Mouse (Mus musculus) gastrocnemius, adult 8-10 months (tissue): ENCODE measurements around the gene Magi2. TPM values are rescaled to one million over a fixed set of nuclear protein-coding genes. Genes with fewer than 3 reads are reported as not detected.
"Not testable (repeated sequence)": the region's sequence is repeated elsewhere in the genome, so short reads cannot be mapped to it uniquely, and the experiment has no call there.

Source experiments
- DNase-seq, 2 experiments: peaks; one replicate each; pipeline ENCODE4 v3.0.0; 2022; ENCODE audit warnings: low spot score in 2 of 2
- total RNA-seq, 4 experiments: library from RNA; stranded (reverse); gene quantifications; 2 replicates each; pipeline ENCODE4 v1.2.4; 2022

The Magi2 gene
- total RNA-seq, 4 experiments from 2014 or later = 0.70 to 1.4 (median 0.88) TPM

DNA sequence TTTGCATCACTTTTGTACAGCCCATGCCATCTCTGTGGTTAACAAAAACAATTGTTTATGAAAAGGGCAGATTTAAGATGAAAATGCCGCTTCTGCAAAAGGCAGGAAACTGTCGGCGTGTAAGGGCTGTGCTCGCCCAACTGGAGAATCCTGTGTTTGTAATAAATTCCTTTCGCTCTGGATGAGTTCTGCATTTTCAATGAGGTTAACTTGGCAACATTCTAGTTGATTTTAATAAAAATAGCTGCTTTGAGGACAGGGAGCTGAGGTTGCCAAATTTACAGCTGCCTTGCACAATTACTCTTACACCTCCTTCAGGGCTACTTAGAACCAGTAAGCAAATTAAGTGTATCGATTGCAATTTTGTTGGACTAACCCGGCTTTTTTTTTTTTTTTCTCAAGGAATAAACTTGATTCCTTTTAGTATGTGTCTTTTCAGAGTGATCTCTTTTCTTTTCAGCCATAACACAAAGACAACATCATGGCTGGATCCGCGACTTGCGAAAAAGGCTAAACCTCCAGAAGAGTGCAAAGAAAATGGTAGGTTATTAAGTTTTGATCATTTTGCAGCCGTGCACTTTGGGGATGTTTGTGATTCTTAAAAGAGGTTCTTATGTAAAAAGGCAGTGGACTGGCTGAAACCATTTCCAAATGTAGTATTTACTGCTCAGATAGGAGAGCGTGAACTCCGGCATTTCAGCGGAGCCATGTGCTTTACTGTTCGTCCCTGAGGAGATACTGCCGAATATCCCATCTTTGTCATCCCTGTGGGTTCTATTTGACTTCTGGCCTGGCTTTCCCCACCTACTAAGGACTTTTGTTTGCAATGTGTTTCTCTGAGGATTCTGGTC is 1001.3 kb downstream of the Magi2 start:
- DNase-seq = no peak

GRCm38 (mm10) chr5:20231908-20232307 is 1005.1 kb downstream of the Magi2 start:
- DNase-seq = no peak

- DNase-seq = no peak
Observed at GRCm38 (mm10) chr5:20241523-20241922, 1014.7 kb downstream of the Magi2 start.

DNA sequence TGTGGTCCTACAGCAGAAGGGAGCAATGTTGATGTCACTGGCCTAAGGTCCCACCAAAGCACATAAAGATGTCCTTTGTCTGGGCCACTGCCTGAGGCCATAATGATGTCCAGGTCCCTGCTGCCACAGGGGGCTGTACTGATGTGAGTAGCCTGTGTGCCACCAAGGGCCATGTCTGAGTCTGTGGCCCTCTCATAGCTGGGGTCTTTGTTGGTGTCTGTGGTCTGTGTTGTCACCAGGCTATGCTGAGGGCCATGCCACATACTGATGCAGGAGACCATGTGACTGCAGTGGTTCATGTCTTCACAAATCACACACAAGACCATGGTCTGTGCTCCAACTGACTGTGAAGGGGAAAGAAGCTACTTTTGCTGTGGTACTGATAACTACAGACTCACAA is 1015.7 kb downstream of the Magi2 start:
- no peak for DNase-seq

DNA sequence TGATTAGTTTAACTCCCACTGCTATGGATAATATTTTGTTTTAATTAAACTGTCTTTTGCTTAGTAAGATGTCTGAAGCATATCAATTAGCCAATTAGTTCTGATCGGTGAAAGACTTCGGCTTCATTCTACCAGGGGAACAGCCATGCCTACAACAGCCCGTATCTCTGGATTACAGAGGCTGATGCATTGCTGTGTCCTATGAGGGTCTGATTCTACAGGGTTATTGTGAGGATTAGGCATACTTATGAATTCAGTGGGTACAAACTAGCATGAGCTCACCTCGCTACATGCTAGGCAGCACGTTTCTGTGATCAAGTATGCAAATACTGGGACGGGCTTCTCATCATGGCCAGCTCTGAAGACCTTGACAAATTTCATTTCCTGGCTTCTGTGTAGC is 1022.5 kb downstream of the Magi2 start:
- DNase-seq = no peak

DNA sequence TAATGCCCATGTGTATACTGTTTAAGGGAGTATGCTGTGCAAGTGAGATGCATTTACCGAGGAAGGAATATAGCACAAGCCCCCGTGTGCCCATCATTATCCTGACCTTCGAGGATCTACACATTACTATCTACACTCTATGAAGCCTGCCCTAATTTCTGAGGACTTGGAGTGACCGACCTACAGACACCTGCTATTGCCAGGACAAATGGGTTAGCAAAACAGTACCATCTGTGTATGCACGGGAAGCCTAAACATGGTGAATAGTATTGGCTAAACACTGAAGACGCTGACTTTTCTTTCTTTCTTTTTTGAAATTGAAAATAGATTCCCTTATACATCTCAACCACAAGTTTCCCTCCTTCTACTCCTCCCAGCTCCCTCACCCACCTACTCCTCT is 1024.7 kb downstream of the Magi2 start:
- no peak for DNase-seq

DNA sequence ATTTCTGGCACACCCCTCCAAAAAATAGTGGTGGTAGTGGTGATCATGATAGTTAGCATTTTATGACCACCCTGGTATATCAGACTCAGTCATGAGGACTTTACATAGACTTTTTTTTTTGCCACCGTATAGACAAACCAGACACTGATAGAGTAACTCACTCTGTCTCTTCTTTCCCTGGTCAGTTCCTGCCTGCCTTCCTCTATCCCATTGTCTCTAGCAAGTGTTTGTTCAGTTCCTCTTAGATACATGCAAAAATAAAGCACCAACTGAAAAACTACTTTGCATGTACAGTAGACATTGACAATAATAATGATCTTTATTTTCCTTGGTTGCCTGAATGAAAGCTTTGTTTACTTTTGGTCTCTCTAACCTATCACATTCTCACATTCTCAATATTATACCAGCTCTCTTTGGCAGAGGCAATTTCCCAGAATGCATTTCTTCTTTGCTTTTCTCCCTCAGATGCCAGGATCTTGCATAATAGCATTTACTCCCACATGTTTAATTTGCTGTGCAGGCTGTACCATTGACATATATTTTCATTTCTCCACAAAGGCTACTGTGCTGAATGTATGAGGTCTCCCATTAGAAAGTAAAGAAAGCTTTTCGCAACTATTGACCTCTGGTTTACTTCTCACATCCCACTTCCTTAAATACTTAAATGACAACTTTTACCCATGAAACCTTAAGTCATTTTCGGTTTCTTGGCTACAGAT is 1029.5 kb downstream of the Magi2 start:
- DNase-seq = no peak

GRCm38 (mm10) chr5:20256933-20257332 is 1030.1 kb downstream of the Magi2 start:
- no peak for DNase-seq

GRCm38 (mm10) chr5:20257419-20257818 is 1030.6 kb downstream of the Magi2 start:
- no peak for DNase-seq

DNA sequence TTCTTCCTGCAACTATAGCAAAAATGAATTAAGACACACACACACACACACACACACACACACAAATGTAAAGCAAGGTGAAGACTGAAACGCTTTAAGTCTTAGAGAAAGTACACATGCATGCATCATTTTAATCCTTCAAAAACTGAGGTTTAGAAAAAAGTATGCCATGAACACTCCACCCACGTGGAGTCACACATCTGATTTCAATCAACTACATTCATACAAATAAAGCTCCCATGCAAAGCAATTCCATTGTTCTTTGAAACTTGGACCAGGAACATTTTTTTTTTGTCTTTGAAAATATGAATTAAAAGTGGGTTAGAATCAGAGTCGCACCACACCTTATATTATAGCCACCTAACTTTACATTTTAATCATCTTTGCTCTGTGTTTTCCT is 1032.9 kb downstream of the Magi2 start:
- DNase-seq = no peak

- not testable (repeated sequence) for DNase-seq
Observed at GRCm38 (mm10) chr5:20272680-20273079, 1045.8 kb downstream of the Magi2 start.

- no peak for DNase-seq
Observed at GRCm38 (mm10) chr5:20275632-20276031, 1048.8 kb downstream of the Magi2 start.

DNA sequence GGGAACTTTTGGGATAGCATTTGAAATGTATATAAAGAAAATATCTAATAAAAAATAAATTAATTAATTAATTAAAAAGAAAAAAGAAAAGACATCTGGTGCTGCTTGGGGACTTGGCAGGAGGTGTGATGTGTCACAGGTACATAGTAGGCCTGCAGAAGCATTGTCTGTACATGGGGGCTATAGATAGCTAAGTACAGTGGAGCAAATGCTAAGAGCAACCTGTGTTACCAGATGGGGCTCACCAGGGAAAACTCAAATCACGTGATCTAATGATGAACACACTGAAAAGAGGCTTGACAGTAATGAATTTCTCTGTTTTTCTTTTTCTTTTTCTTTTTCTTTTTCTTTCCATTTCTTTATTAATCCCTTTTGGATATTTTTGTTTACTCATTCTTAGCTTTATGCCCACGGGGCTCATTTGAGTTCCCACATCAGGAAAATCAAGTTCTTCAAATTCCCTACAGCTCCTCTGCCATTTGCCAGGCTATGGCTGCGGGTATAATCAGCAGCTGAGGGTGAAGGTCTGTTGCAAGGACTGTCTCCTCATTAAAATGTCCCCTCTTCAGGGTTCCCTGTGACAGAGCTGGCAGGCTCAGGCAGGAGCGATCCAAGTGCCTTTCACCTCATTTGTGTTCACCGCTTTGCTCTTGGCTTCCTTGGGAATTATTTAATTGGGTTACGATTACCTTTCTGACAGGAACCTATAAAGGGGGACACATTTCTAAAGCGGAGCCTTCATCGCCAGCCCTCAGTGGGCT is 1058.4 kb downstream of the Magi2 start:
- DNase-seq = no peak

DNA sequence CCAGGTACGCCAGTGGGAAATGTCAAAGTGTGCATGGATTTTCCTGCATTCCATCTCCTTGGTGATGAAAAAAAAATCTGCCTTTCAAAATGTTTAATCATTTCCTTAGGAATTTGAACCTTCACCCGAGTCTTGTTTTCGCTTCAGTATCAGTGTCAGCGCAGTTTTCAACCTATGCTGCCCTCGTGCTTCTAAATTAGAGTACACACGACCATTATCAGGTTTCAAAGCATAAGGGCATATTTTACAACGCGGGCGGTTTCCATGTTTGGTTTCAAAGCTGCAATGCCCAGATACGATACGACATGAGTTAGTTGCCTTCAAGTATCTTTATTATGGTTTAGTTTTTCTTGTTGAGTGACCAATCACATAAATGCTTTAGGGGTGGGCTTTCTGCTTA is 1067.7 kb downstream of the Magi2 start:
- DNase-seq = no peak

DNA sequence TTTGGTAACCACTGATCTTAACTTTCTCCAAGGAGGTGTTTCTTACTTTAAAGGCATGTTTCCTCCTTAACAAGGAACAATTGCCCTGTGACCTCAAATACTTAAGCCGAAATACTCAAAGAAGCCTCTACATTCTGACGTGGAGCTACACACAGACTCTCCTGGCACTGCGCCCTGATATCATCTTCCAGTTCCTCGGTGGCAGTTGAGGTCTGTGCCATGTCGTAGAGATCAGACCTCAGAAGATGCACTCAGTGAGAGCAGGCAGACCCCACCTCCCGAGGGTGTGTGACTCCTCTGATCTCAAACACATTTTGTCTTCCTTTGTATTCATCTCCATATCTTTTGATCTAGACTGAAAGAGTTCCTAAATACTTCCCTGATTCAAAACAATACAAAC is 1073.0 kb downstream of the Magi2 start:
- DNase-seq = no peak

DNA sequence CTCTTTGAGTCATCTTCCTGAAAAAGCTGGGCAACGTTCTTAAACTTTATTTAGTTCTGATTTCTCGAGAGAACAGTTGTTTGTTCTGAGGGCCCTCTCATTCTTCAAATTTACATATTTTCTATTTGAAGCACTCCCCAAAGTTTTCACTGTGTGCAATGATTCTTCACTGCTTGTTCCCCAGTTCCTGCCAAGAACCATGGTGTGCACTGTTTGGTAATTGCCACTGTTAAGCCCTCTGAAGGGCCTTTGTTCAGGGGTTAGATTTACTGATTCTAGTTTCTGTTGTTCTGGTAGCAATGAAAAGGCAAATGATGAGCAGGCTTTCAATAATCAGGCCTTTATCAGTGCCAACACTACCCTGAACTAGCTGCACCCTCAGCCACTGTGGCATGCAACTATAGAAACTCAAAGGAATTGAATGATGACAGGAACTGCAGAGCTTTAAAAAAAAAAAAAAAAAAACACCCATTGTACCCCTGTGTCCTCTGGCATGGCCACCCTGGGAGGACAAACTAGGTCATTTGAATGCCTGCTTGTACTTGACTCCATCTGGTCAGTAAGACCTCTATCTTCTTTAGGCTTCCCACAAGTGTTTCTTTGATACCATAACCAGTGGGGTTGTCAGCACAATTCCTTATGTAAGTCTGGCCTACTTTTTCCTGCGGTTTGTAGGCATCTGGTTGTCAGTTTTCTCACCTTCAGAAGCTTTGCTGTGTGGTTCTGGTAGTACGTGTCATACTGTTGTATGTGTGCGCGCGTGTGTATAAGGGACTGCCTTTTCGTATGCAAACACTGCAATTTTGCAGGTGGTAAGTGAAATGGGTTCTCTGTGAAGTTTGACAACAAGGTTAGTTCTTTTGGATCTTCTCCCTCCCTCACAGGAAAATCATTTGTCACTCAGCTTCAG is 1076.5 kb downstream of the Magi2 start:
- no peak for DNase-seq

GRCm38 (mm10) chr5:20320970-20321369 is 1094.1 kb downstream of the Magi2 start:
- DNase-seq = no peak

DNA sequence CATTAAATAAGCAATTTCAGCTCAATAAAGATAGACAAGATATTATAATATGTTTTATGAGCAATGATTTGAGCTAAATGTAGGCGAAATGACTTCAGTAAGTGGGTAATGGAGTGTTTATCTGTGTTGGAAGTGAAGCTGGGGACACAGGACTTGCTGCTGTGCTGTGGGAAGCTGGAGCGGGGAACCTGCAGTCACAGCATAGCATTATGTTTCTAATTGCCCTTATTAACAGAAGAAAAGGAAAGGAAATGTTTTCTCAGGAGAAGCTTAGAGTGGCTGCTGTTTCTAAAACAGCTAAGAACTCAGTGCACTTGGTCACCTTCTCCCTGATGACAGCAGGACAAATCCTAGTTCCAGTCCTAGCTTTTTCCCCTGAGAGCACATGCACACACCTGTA is 1098.5 kb downstream of the Magi2 start:
- no peak for DNase-seq

DNA sequence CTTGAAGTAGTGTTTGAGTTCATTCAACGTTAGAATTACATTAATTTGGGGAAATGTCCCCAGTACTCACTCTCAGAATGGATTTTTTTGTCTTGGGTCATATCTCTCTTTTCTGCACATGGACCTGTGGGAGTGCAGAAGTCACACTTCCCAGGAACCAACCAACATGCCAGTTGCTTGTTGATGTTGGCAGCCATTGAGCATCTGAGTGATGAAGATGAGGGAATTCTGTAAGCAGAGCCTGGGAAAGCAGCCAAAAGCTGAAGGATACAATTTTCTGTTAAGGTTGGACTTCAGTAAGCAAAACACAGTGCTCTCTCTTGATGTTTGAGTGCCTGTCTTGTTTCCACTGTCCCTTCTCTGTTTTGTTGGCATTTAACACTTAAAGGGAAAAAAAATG is 1102.1 kb downstream of the Magi2 start:
- no peak for DNase-seq

GRCm38 (mm10) chr5:20330025-20330424 is 1103.2 kb downstream of the Magi2 start:
- DNase-seq = no peak

DNA sequence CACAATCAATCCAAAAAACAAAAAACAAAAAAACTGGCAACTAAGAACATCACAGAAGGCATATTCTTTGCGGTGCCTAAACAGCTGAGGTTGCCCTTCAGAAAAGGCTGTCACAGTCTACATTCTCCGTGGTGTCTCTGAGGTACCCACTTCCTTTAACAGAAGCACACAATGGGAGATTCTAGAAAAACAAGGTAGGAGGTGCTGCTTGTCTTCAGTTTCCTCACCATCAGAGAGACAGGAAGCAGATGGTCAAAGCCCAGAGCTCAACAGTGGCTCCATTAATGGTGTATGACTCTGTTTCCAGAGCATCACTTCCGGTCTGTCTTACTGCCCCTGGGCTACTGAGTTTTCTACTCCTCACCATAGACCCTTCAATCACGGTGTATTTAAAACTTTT is 1105.7 kb downstream of the Magi2 start:
- no peak for DNase-seq
